Mouse (Mus musculus): ENCODE results near the gene Celsr2. TPM values are rescaled to one million over a fixed set of nuclear protein-coding genes. Genes with fewer than 3 reads are reported as not detected.

Gene Celsr2
- polyA plus RNA-seq (2016; fragmentation: Nextera tagmentation; extraction: Ambion mirVana): 0.49 and 0.93 TPM in 2 replicates

DNA sequence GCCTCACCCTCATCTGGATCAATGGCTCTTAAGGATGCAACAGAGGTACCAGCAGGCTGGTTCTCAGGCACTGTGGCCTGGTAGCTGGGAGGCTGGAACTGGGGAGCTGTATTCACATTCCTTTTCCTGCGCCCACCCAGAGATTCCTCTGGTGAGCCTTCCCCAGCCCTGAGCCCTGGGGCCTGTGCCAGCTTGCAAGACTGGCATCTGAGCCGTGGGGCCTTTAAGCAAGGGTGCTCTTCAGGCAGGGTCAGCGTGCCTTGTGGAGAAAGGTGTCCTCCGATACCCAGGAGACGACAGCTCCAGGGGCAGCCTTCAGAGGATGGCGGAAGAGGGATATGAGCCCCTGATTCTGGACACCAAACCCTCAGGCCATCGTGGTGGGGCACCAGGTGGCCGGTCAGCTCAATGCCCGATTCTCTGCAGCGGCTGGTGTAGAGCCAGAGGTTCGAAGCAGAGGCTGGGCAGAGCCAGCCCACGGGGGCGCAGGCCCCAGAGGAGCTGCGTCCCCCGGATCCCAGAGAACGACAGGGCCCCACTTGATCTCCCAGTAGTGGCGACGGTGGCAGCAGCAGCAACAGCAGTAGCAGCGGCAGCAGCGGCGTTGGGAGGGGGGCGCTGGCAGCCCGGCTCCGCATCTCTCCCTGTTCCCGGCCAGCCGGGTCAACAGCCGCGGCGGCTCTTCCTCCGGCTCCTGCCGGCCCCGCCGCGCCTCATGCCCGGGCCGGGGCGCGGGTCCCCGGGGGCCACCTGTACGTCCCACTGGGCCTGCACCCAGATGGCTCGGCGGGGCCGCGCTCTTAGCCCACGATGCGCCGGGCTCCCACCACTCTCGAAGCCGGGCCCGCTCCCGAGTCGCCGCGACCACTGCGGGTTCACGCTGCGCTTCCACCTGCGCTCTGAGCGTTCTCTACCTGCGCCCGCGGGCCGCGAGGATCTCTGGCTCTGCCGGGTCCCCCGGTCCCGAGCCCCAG is at the start of gene Celsr2:
Celsr2 (minus strand) TSS at position 696 of the 974 bp plus-strand sequence.
- Histone ChIP-seq H3K27ac (no peak within 1 kb of the TSS), H3K36me3 (0 out of 2 replicates have a peak, but pooled peaks cover 5% of the 10 kb centered on the region)
- WGBS (ENCODE audit: insufficient replicate concordance): 8% methylated on average over 62 of the region's 67 CpGs

DNA sequence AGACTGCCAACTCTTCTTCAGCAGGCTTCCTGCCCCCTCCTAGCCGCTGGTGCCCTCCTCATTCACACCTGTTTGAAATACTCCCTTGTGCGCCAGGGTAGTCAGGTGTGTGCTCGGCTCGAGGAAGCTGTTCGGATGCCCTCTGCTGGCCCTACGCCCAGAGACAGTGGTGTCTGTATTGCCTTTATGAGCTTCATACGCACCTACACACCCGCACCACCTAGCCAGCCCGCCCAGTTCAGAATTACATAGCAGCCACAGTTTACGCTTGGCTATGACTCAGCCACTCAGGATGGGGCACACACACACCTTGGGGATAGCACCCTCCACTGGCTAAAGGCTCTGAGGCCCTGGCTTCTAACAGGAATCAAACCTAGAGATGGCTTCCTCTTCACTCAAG is 43.5 kb upstream of the Celsr2 start:
- peak; percentile 52; the same call in 1 of the 2 replicates for ATAC-seq
- peak overlapping the region; percentile 25 for H3K4me3 ChIP-seq

More for the DNA sequence above, at the start of gene Celsr2:
- Histone ChIP-seq H3K9ac (peak within 1 kb of the TSS; percentile 71), H3K4me2 (peak within 1 kb of the TSS; percentile 99), H3K27me3 (replicated peaks) (peaks cover 63% of the 10 kb centered on the region), H3K9me3 (replicated peaks) (peaks cover 20% of the 10 kb centered on the region; the same call in 1 of the 2 replicates), H3K4me1 (peaks cover 14% of the 10 kb centered on the region), H3K4me3 (peak within 1 kb of the TSS; percentile 68)
- peak; percentile 17; the same call in 1 of the 2 replicates for ATAC-seq

DNA sequence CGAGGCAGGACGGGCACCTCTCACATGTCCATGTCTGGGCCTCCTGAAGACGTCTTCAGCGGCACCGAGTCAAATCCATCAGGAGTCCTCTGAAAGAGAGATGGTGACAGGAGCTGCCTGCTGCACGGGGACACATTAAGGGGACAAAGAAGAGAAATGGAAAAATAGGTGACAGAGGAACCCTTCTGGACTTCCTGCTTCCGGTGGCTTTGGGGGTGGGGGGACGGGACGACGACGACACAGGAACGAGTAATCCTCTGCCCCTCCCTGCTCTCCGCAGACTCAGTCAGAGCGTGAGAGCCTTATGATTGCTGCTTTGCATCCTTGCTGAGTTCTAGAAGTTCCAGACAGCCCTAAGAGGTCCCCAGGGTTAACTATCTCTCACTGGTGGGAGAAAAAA is 43.0 kb upstream of the Celsr2 start:
- Histone ChIP-seq H3K27me3 (replicated peaks) (0 out of 2 replicates have a peak, but pooled peaks cover 7% of the 10 kb centered on the region), H3K36me3 (no peaks in the 10 kb centered on the region), H3K27ac (no peak overlapping the region), H3K4me1 (peaks cover 11% of the 10 kb centered on the region; the same call in 1 of the 2 replicates), H3K4me3 (peak overlapping the region; percentile 25), H3K9me3 (replicated peaks) (no peaks in the 10 kb centered on the region), H3K4me2 (peak overlapping the region; percentile 46), H3K9ac (peak overlapping the region; percentile 28; the same call in 1 of the 2 replicates)
- no peak for ATAC-seq
- 45% methylated on average over 14 of the region's 14 CpGs for WGBS (ENCODE audit: insufficient replicate concordance)

More for the DNA sequence above, 43.5 kb upstream of the Celsr2 start:
- peak overlapping the region; percentile 28; the same call in 1 of the 2 replicates for H3K9ac ChIP-seq
- H3K27ac ChIP-seq: no peak overlapping the region
- H3K4me2 ChIP-seq: peak overlapping the region; percentile 46
- H3K36me3 ChIP-seq: no peaks in the 10 kb centered on the region
- H3K27me3 ChIP-seq (replicated peaks): 0 out of 2 replicates have a peak, but pooled peaks cover 7% of the 10 kb centered on the region
- WGBS (ENCODE audit: insufficient replicate concordance): 43% methylated on average over 10 of the region's 10 CpGs
- H3K9me3 ChIP-seq (replicated peaks): no peaks in the 10 kb centered on the region
- peaks cover 11% of the 10 kb centered on the region; the same call in 1 of the 2 replicates for H3K4me1 ChIP-seq

DNA sequence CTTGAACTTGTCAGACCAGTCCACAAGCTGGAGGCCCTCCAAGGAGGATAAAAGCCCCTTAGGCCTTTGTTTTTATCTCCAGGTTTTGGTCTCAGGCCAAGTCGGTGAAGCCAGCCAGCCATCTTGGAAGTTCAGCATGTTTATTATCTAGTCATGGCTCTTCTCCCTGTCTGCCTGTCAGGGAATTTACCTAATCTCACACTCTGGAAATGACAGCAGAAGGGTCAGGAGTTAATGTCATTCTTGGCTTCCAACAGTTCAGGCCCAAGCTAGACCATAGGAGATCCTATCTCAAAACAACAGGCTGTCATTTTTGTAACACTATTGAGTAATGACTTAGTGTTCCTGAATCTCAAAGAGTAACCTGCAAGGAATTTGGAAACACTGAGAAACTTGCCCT is 38.8 kb upstream of the Celsr2 start:
- Histone ChIP-seq H3K4me2 (no peak overlapping the region), H3K36me3 (no peaks in the 10 kb centered on the region), H3K4me1 (peaks cover 11% of the 10 kb centered on the region; the same call in 1 of the 2 replicates), H3K9me3 (replicated peaks) (no peaks in the 10 kb centered on the region), H3K27me3 (replicated peaks) (peaks cover 8% of the 10 kb centered on the region), H3K27ac (no peak overlapping the region), H3K9ac (no peak overlapping the region), H3K4me3 (no peak overlapping the region)
- ATAC-seq: no peak
- WGBS (ENCODE audit: insufficient replicate concordance): 36% methylated on average over 1 of the region's 1 CpGs

DNA sequence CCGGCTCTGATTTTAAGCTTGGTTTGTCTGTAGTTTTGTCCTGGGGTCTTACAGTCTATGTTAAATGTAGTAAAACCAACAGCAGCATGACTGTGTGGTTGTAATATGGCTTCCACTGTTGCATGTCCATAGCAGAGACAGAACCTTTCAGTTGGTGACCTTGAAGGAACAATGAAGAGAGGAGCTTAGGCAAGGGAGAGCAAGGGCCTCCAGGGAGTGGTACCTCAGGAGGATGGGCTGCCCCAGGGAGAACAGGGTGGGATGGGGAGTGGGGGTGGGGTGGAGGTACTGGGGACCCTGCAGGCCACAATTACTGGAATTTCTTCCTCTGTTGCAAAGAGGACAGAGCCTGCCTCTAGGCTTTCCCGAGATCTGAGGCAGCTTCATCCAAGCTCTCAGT is 36.6 kb upstream of the Celsr2 start:
- no peak for ATAC-seq
- no peak overlapping the region for H3K4me2 ChIP-seq
- H3K4me3 ChIP-seq: no peak overlapping the region
- no peak overlapping the region for H3K27ac ChIP-seq
- H3K9me3 ChIP-seq (replicated peaks): no peaks in the 10 kb centered on the region
- H3K36me3 ChIP-seq: no peaks in the 10 kb centered on the region
- H3K4me1 ChIP-seq: no peaks in the 10 kb centered on the region
- WGBS (ENCODE audit: insufficient replicate concordance): 69% methylated on average over 2 of the region's 2 CpGs
- peaks cover 5% of the 10 kb centered on the region for H3K27me3 ChIP-seq (replicated peaks)
- no peak overlapping the region for H3K9ac ChIP-seq

DNA sequence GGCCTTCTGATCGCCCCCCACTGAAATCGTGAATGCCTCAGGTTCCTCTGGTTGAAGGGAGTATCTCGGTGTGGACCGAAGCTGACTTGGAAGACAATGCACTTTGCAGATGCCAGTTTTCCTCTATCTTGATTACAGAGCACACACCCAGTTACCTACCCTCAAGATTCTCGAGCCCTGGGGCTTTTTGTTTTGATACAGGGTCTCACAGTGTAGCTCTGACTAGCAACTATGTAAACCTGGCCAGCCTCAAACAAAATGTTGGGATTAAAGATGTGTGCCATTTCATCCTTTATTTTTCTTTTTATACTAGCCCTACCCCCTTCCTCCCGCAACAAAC is 30.0 kb upstream of the Celsr2 start:
- H3K4me2 ChIP-seq: peak overlapping the region; percentile 79
- ATAC-seq: peak; percentile 40
- H3K27me3 ChIP-seq (replicated peaks): peaks cover 5% of the 10 kb centered on the region; the same call in 1 of the 2 replicates
- peak overlapping the region; percentile 77 for H3K4me3 ChIP-seq
- H3K9ac ChIP-seq: peak overlapping the region; percentile 86
- peak overlapping the region; percentile 84 for H3K27ac ChIP-seq
- H3K9me3 ChIP-seq (replicated peaks): no peaks in the 10 kb centered on the region
- H3K36me3 ChIP-seq: peaks cover 28% of the 10 kb centered on the region
- peaks cover 47% of the 10 kb centered on the region for H3K4me1 ChIP-seq
- 13% methylated on average over 6 of the region's 6 CpGs for WGBS (ENCODE audit: insufficient replicate concordance)

DNA sequence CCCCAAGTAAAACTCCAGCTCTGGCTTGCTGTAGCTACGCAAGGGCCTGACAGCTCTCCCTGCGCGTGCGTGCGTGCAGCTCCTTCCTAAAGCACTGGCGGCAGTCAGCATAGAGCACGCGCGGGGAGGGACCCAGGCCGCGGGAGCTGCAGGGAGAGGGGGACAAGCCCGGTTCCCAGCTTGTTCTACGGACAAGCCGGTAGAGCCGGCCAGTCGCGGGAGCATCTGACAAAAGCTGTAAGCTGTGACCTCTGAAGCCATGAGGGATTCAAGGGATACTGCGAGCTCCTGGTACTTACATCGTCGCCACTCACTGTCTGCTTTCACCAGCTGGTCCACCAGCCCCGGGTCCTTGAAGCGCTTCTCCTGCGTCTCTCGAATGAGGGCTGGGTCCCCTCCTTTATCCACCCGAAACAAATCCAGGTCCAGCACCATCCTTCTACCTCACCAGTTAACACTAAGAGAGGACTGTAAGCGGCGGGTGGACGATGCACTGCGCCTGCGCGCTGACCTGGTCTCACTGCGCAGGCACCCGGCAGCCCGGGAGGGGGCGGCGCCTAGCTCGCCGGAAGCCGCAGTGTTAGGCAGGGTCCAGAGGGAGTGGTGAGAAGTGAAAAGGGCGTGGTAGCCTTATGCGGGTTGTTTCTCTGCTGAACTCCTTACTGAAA is 29.5 kb upstream of the Celsr2 start, which contains the start of gene Sars:
Sars (minus strand) TSS at position 512 of the 668 bp plus-strand sequence.
- Histone ChIP-seq H3K4me1 (peaks cover 48% of the 10 kb centered on the region), H3K27me3 (replicated peaks) (peaks cover 4% of the 10 kb centered on the region; the same call in 1 of the 2 replicates), H3K9ac (peak within 1 kb of the TSS; percentile 86), H3K4me3 (peak within 1 kb of the TSS; percentile 77), H3K9me3 (replicated peaks) (no peaks in the 10 kb centered on the region), H3K27ac (peak within 1 kb of the TSS; percentile 84), H3K36me3 (peaks cover 32% of the 10 kb centered on the region), H3K4me2 (peak within 1 kb of the TSS; percentile 79)
- peak; percentile 97 for ATAC-seq
- under 1% methylated on average over 41 of the region's 41 CpGs for WGBS (ENCODE audit: insufficient replicate concordance)

DNA sequence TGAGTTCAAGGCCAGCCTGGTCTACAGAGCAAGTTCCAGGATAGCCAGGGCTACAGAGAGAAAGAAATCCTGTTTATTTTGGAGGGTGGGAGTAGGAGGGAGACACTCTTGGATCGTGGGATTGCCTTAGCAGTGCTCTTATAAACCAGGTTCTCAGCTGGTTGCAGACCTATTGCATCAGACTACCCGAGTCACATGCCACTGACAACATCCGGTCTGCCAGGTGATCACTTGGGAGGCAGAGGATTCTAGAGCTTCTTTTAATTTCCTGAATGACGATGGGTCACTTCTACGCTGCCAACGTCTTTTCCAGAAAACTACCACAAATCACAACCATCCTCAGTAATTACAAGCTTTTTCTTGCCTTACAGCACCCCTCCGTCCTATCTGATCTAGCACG is 28.7 kb upstream of the Celsr2 start:
- peaks cover 38% of the 10 kb centered on the region for H3K36me3 ChIP-seq
- peaks cover 48% of the 10 kb centered on the region for H3K4me1 ChIP-seq
- peak overlapping the region; percentile 79 for H3K4me2 ChIP-seq
- ATAC-seq: peak; percentile 62
- peak overlapping the region; percentile 84 for H3K27ac ChIP-seq
- H3K4me3 ChIP-seq: peak overlapping the region; percentile 77
- H3K9ac ChIP-seq: peak overlapping the region; percentile 86
- 4% methylated on average over 8 of the region's 8 CpGs for WGBS (ENCODE audit: insufficient replicate concordance)
- H3K27me3 ChIP-seq (replicated peaks): no peaks in the 10 kb centered on the region
- H3K9me3 ChIP-seq (replicated peaks): no peaks in the 10 kb centered on the region

DNA sequence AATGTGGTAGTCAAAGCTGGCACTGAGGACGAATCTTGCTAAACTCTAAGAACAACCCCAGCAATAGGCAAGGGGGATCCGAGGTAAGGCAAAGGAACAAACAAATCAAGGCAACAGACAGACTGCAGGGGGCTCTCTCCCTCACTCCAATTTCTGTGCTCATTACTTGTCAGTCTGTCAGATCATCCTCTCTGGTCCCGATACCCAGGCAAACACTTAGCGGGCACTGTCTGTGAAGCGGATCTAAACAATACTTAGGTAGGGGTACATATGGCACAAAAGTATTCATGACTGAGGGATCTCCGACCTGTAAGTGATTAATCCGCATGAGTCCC is 21.0 kb upstream of the Celsr2 start:
- no peaks in the 10 kb centered on the region for H3K27me3 ChIP-seq (replicated peaks)
- H3K4me3 ChIP-seq: no peak overlapping the region
- no peaks in the 10 kb centered on the region for H3K9me3 ChIP-seq (replicated peaks)
- ATAC-seq: no peak
- peaks cover 93% of the 10 kb centered on the region for H3K36me3 ChIP-seq
- no peak overlapping the region for H3K27ac ChIP-seq
- WGBS (ENCODE audit: insufficient replicate concordance): 82% methylated on average over 7 of the region's 7 CpGs
- H3K4me1 ChIP-seq: peaks cover 11% of the 10 kb centered on the region
- no peak overlapping the region for H3K4me2 ChIP-seq
- H3K9ac ChIP-seq: no peak overlapping the region

DNA sequence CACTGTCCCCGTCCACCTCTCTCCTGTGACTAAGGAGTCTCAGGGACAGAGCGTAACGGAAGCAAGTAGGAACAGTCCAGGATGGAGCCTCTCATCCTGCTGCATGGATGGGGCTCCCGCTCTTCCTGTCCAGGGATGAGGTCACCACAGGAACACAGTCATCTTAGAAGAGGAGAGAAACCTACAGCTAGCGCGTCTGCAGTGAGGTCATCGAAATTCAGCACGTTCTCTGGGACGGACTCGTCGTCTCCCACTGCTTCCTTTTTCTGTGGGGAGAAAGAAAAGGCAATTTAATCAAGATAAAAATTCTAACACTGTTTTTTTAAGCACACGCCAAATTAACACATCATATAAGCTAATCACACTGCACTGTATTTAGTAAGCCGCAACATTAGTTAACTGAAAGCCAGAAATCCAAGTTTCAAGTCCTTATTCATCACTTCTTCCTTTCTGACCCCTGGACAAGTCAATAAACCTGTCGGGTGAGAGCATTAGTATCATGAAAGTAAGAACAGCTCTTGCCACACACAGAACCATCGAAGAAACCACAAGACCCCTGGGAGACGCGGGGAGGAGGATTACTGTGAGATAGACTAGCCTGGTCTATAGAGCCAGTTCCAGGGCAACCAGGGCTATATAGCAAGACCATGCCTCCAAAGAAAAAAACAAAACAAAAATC is 20.5 kb upstream of the Celsr2 start:
- H3K27ac ChIP-seq: no peak overlapping the region
- no peaks in the 10 kb centered on the region for H3K9me3 ChIP-seq (replicated peaks)
- H3K27me3 ChIP-seq (replicated peaks): no peaks in the 10 kb centered on the region
- no peak overlapping the region for H3K4me2 ChIP-seq
- ATAC-seq: no peak
- no peak overlapping the region for H3K9ac ChIP-seq
- peaks cover 6% of the 10 kb centered on the region; the same call in 1 of the 2 replicates for H3K4me1 ChIP-seq
- no peak overlapping the region for H3K4me3 ChIP-seq
- 79% methylated on average over 17 of the region's 17 CpGs for WGBS (ENCODE audit: insufficient replicate concordance)
- peaks cover 93% of the 10 kb centered on the region for H3K36me3 ChIP-seq

DNA sequence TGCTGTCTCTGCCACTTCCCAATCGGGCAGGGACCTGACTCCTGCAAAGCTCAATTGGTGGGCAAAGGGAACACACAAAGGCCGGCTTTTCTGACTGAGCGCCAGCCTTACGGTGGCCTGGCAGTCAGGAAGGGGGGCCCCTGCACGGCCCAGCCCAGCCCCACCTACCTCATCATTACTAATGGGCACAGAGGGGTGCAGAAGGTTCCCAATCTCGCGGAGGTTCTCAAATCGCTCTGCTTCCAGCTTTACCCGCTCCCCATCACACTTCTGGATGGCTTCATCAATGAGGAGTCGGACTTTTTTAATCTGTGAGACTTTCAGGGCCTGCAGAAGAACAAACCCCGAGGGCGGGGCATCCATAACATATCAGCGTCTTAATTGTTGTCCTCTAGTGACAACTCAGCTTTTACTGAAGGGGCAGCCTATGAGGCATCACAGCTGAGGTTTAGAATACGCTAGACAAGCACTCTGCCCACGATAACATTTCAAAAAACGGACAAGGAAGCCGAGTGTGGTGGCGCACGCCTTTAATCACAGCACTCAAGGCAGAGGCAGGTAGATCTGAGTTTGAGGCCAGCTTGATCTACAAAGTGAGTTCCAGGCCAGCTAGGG is 18.6 kb upstream of the Celsr2 start:
- H3K27ac ChIP-seq: no peak overlapping the region
- no peak overlapping the region for H3K4me2 ChIP-seq
- 75% methylated on average over 19 of the region's 19 CpGs for WGBS (ENCODE audit: insufficient replicate concordance)
- no peaks in the 10 kb centered on the region for H3K27me3 ChIP-seq (replicated peaks)
- no peak overlapping the region for H3K4me3 ChIP-seq
- no peaks in the 10 kb centered on the region for H3K4me1 ChIP-seq
- H3K9me3 ChIP-seq (replicated peaks): no peaks in the 10 kb centered on the region
- H3K9ac ChIP-seq: no peak overlapping the region
- ATAC-seq: 0 out of 2 replicates have a peak, but pooled peaks have one; percentile 4
- H3K36me3 ChIP-seq: peaks cover 96% of the 10 kb centered on the region
